Mouse (Mus musculus) embryonic facial prominence, embryonic 12.5 days (tissue): ENCODE data around the gene Hps6. TPM values are rescaled to one million over a fixed set of nuclear protein-coding genes. Genes with fewer than 3 reads are reported as not detected.

Source experiments
- ATAC-seq: fragments of 200-750 bp; cut with Nextera tagmentation; 2 replicates; pipeline ENCODE4 v1.8.0; 2017; ENCODE audit not compliant: insufficient number of reproducible peaks, insufficient read depth, low FRiP score, low TSS enrichment
- H3K27ac ChIP-seq: fragments of 300-500 bp; sonication (generic); 2 replicates; pipeline ENCODE4 v1.5.1; 2016; ENCODE audit warnings: mild to moderate bottlenecking
- H3K27me3 ChIP-seq: fragments of 300-500 bp; sonication (generic); 2 replicates; pipeline ENCODE4 v1.6.1; 2016; ENCODE audit warnings: mild to moderate bottlenecking, moderate library complexity
- H3K36me3 ChIP-seq: fragments of 300-500 bp; sonication (generic); 2 replicates; pipeline ENCODE4 v1.6.1; 2016; ENCODE audit warnings: mild to moderate bottlenecking
- H3K4me1 ChIP-seq: fragments of 300-500 bp; sonication (generic); 2 replicates; pipeline ENCODE4 v1.6.1; 2016
- H3K4me2 ChIP-seq: fragments of 300-500 bp; sonication (generic); replicated peaks from 2 replicates; pipeline ENCODE4 v1.6.1; 2016; ENCODE audit warnings: mild to moderate bottlenecking, moderate library complexity
- H3K4me3 ChIP-seq: fragments of 300-500 bp; sonication (generic); 2 replicates; pipeline ENCODE4 v1.5.1; 2016; ENCODE audit warnings: mild to moderate bottlenecking
- H3K9ac ChIP-seq: fragments of 300-500 bp; sonication (generic); 2 replicates; pipeline ENCODE4 v1.6.1; 2016; ENCODE audit warnings: mild to moderate bottlenecking, moderate library complexity
- H3K9me3 ChIP-seq: fragments of 300-500 bp; sonication (generic); 2 replicates; pipeline ENCODE4 v1.6.1; 2016; ENCODE audit warnings: mild to moderate bottlenecking, moderate library complexity
- WGBS: fragments of 180-500 bp; shearing (Covaris S2); methylation state at CpG from one replicate; pipeline ENCODE4 v1.1.7; 2016; 5-methylcytosine and 5-hydroxymethylcytosine counted together
- polyA plus RNA-seq: library from polyadenylated mRNA; unstranded; fragments of >200 nt; fragmentation: Nextera tagmentation; extraction: Ambion mirVana; gene quantifications from 2 replicates; pipeline ENCODE4 v1.2.1, GENCODE M21; 2016

The Hps6 gene
- polyA plus RNA-seq, 1 experiment from 2014 or later, result 7.2 TPM

GRCm38 (mm10) chr19:46031689-46032432 is 28.6 kb downstream of the Hps6 start:
- WGBS, result 81% methylated on average over 9 of the region's 9 CpGs
- H3K4me1 ChIP-seq, result peaks cover 2% of the 10 kb centered on the region; the same call in 1 of the 2 replicates
- H3K4me3 ChIP-seq, result no peak overlapping the region
- H3K9me3 ChIP-seq, result peaks cover 6% of the 10 kb centered on the region; the same call in 1 of the 2 replicates
- no peak for ATAC-seq
- H3K36me3 ChIP-seq, result peaks cover 69% of the 10 kb centered on the region
- no peak overlapping the region for H3K9ac ChIP-seq
- no peak overlapping the region for H3K4me2 ChIP-seq
- H3K27ac ChIP-seq, result no peak overlapping the region
- no peaks in the 10 kb centered on the region for H3K27me3 ChIP-seq

- H3K9me3 ChIP-seq, result peaks cover 6% of the 10 kb centered on the region; the same call in 1 of the 2 replicates
- peaks cover 69% of the 10 kb centered on the region for H3K36me3 ChIP-seq
- no peak overlapping the region for H3K9ac ChIP-seq
- no peak overlapping the region for H3K4me3 ChIP-seq
- peaks cover 12% of the 10 kb centered on the region for H3K4me1 ChIP-seq
- WGBS, result 88% methylated on average over 26 of the region's 26 CpGs
- no peak overlapping the region for H3K4me2 ChIP-seq
- no peak overlapping the region for H3K27ac ChIP-seq
- no peaks in the 10 kb centered on the region for H3K27me3 ChIP-seq
- no peak for ATAC-seq
These were observed 29.6 kb downstream of the Hps6 start for GRCm38 (mm10) chr19:46032731-46033510.

GRCm38 (mm10) chr19:46033911-46034310 is 30.6 kb downstream of the Hps6 start:
- H3K4me1 ChIP-seq, result peaks cover 14% of the 10 kb centered on the region
- peaks cover 69% of the 10 kb centered on the region for H3K36me3 ChIP-seq
- no peak overlapping the region for H3K4me2 ChIP-seq
- H3K27ac ChIP-seq, result no peak overlapping the region
- WGBS, result 95% methylated on average over 11 of the region's 11 CpGs
- H3K27me3 ChIP-seq, result no peaks in the 10 kb centered on the region
- H3K4me3 ChIP-seq, result no peak overlapping the region
- H3K9me3 ChIP-seq, result peaks cover 6% of the 10 kb centered on the region; the same call in 1 of the 2 replicates
- H3K9ac ChIP-seq, result no peak overlapping the region
- ATAC-seq, result no peak

GRCm38 (mm10) chr19:46035971-46036370 is 32.7 kb downstream of the Hps6 start:
- no peak overlapping the region for H3K27ac ChIP-seq
- H3K36me3 ChIP-seq, result peaks cover 55% of the 10 kb centered on the region
- WGBS, result 87% methylated on average over 13 of the region's 13 CpGs
- no peak for ATAC-seq
- no peak overlapping the region for H3K4me3 ChIP-seq
- no peaks in the 10 kb centered on the region for H3K9me3 ChIP-seq
- H3K4me2 ChIP-seq, result peak overlapping the region; percentile 100; the same call in 1 of the 2 replicates
- no peak overlapping the region for H3K9ac ChIP-seq
- peaks cover 27% of the 10 kb centered on the region for H3K4me1 ChIP-seq
- no peaks in the 10 kb centered on the region for H3K27me3 ChIP-seq

GRCm38 (mm10) chr19:46036477-46037242 is 33.4 kb downstream of the Hps6 start:
- peak overlapping the region; percentile 100 for H3K4me2 ChIP-seq
- H3K27ac ChIP-seq, result peak overlapping the region; percentile 97; the same call in 1 of the 2 replicates
- ATAC-seq, result no peak
- peaks cover 34% of the 10 kb centered on the region for H3K4me1 ChIP-seq
- H3K36me3 ChIP-seq, result peaks cover 50% of the 10 kb centered on the region
- H3K9me3 ChIP-seq, result no peaks in the 10 kb centered on the region
- peak overlapping the region; percentile 97 for H3K4me3 ChIP-seq
- no peaks in the 10 kb centered on the region for H3K27me3 ChIP-seq
- 76% methylated on average over 13 of the region's 13 CpGs for WGBS
- peak overlapping the region; percentile 94 for H3K9ac ChIP-seq

GRCm38 (mm10) chr19:46037243-46037924 is 34.1 kb downstream of the Hps6 start:
- Histone ChIP-seq H3K9ac (peak overlapping the region; percentile 94), H3K4me2 (peak overlapping the region; percentile 100), H3K36me3 (peaks cover 43% of the 10 kb centered on the region), H3K4me1 (peaks cover 41% of the 10 kb centered on the region), H3K27me3 (no peaks in the 10 kb centered on the region), H3K27ac (peak overlapping the region; percentile 97), H3K4me3 (peak overlapping the region; percentile 97), H3K9me3 (no peaks in the 10 kb centered on the region)
- WGBS, result 29% methylated on average over 6 of the region's 6 CpGs
- no peak for ATAC-seq

- Histone ChIP-seq H3K4me2 (peak overlapping the region; percentile 100), H3K27me3 (no peaks in the 10 kb centered on the region), H3K27ac (peak overlapping the region; percentile 97), H3K9me3 (no peaks in the 10 kb centered on the region), H3K36me3 (peaks cover 35% of the 10 kb centered on the region), H3K9ac (peak overlapping the region; percentile 94), H3K4me1 (peaks cover 49% of the 10 kb centered on the region), H3K4me3 (peak overlapping the region; percentile 97)
- no peak for ATAC-seq
- whole genome bisulfite sequencing, result 14% methylated on average over 13 of the region's 13 CpGs
These were observed 34.9 kb downstream of the Hps6 start for GRCm38 (mm10) chr19:46037925-46038850.

GRCm38 (mm10) chr19:46038851-46039260 is 35.5 kb downstream of the Hps6 start:
- H3K4me1 ChIP-seq, result peaks cover 56% of the 10 kb centered on the region
- H3K4me3 ChIP-seq, result peak overlapping the region; percentile 97
- peak overlapping the region; percentile 100 for H3K4me2 ChIP-seq
- H3K27me3 ChIP-seq, result no peaks in the 10 kb centered on the region
- no peaks in the 10 kb centered on the region for H3K9me3 ChIP-seq
- WGBS, result 1% methylated on average over 17 of the region's 17 CpGs
- peak overlapping the region; percentile 97 for H3K27ac ChIP-seq
- no peak for ATAC-seq
- peak overlapping the region; percentile 94 for H3K9ac ChIP-seq
- H3K36me3 ChIP-seq, result peaks cover 28% of the 10 kb centered on the region

- ATAC-seq, result peak; percentile 76
- no peaks in the 10 kb centered on the region for H3K9me3 ChIP-seq
- peak overlapping the region; percentile 100 for H3K4me2 ChIP-seq
- peak overlapping the region; percentile 94 for H3K9ac ChIP-seq
- H3K4me1 ChIP-seq, result peaks cover 59% of the 10 kb centered on the region
- peak overlapping the region; percentile 97 for H3K27ac ChIP-seq
- 2% methylated on average over 26 of the region's 30 CpGs for WGBS
- H3K36me3 ChIP-seq, result peaks cover 22% of the 10 kb centered on the region
- H3K4me3 ChIP-seq, result peak overlapping the region; percentile 97
- H3K27me3 ChIP-seq, result no peaks in the 10 kb centered on the region
These were observed 36.2 kb downstream of the Hps6 start for GRCm38 (mm10) chr19:46039478-46039877.

GRCm38 (mm10) chr19:46040149-46040902 is 37.0 kb downstream of the Hps6 start:
- no peak for ATAC-seq
- Histone ChIP-seq H3K27ac (peak overlapping the region; percentile 97), H3K9ac (peak overlapping the region; percentile 94), H3K4me1 (peaks cover 59% of the 10 kb centered on the region), H3K9me3 (no peaks in the 10 kb centered on the region), H3K27me3 (no peaks in the 10 kb centered on the region), H3K36me3 (peaks cover 14% of the 10 kb centered on the region), H3K4me2 (peak overlapping the region; percentile 100), H3K4me3 (peak overlapping the region; percentile 97)
- 39% methylated on average over 14 of the region's 14 CpGs for WGBS
